Mouse (Mus musculus) heart, postnatal 0 days (tissue): ENCODE measurements around the gene Sipa1l2.

ENCODE experiments used
- CTCF ChIP-seq: IDR thresholded peaks from 2 replicates; pipeline ENCODE4 v1.5.1; 2016; ENCODE audit warnings: antibody characterized with exemption, control low read depth, low read depth
- EP300 ChIP-seq: IDR thresholded peaks from 2 replicates; pipeline ENCODE4 v1.6.1; 2016; ENCODE audit warnings: antibody characterized with exemption, low read depth

GRCm38 (mm10) chr8:125407672-125408071 lies 161.9 kb downstream of the Sipa1l2 start:
- TF ChIP-seq EP300 (no peak), CTCF (no peak)
